Mouse (Mus musculus) lung, adult 2 months (tissue): ENCODE measurements at regions not wholly inside any gene's neighbourhood (a gene's known extent, or its start where the extent isn't known, plus 50 kb on each side); places are given as distances from the start of the nearest gene placed in this dataset.

Experiments used
- DNase-seq: peaks from one replicate; pipeline ENCODE4 v3.0.0; 2022
- H3K4me1 ChIP-seq: fragments of 200-500 bp; 2 replicates; pipeline ENCODE4 v1.6.1; 2011; ENCODE audit warnings: low read length; ENCODE audit not compliant: control insufficient read depth, insufficient read depth
- H3K4me3 ChIP-seq: fragments of 200-500 bp; replicated peaks from 2 replicates; pipeline ENCODE3; 2011; ENCODE audit warnings: low read depth, mild to moderate bottlenecking, control low read depth, low read length; ENCODE audit errors: extremely low read depth
- CTCF ChIP-seq: fragments of 200-500 bp; IDR thresholded peaks from 2 replicates; pipeline ENCODE4 v1.5.1; 2011; ENCODE audit warnings: mild to moderate bottlenecking, low read length, control low read depth; ENCODE audit not compliant: insufficient read depth
- POLR2A ChIP-seq: fragments of 200-500 bp; IDR thresholded peaks from 2 replicates; pipeline ENCODE4 v1.6.1; 2011; ENCODE audit warnings: low read depth, mild to moderate bottlenecking, control low read depth, low read length, borderline replicate concordance; ENCODE audit errors: extremely low read depth
- WGBS: fragments of 180-500 bp; shearing (Covaris S2); methylation state at CpG from one replicate; pipeline ENCODE4 v1.1.7; 2018; 5-methylcytosine and 5-hydroxymethylcytosine counted together

- WGBS = 94% methylated on average over 1 of the region's 1 CpGs
- no peak for TF ChIP-seq POLR2A
- no peak for TF ChIP-seq CTCF
- DNase-seq = no peak
- H3K4me1 ChIP-seq = no peaks in the 10 kb centered on the region
- H3K4me3 ChIP-seq = no peak overlapping the region
Observed at GRCm38 (mm10) chr10:72391397-72391796, 263.2 kb upstream of the Zwint start.

GRCm38 (mm10) chr10:72393279-72394041 lies 261.2 kb upstream of the Zwint start:
- DNase-seq = no peak
- no peak for TF ChIP-seq POLR2A
- TF ChIP-seq CTCF = no peak
- 74% methylated on average over 12 of the region's 12 CpGs for WGBS
- Histone ChIP-seq H3K4me1 (no peaks in the 10 kb centered on the region), H3K4me3 (no peak overlapping the region)

- WGBS = 93% methylated on average over 1 of the region's 1 CpGs
- TF ChIP-seq CTCF (no peak), POLR2A (no peak)
Observed at GRCm38 (mm10) chr10:72394367-72394766, 260.3 kb upstream of the Zwint start.

DNA sequence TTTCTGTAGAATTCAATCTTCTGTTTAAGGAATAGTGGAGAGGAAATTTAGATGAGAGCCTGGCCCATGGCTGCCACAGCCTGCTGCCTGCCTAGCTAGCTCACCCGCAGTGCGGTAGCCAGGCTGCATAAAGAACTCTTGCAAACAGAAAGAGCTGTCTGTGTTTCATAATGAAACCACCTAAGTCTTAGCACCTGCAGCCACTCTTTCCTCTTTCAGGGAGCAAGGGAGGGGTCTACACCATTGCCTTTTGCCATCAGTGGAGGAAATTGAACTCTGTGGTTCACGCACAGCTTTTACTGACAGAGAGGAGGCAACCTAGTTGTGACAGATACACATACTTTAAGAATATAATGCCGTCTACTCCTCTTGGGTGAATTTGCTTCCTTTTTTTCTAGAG lies 251.4 kb upstream of the Zwint start:
- WGBS = 66% methylated on average over 4 of the region's 4 CpGs
- no peaks in the 10 kb centered on the region for H3K4me1 ChIP-seq
- TF ChIP-seq POLR2A (no peak), CTCF (no peak)
- DNase-seq = no peak
- H3K4me3 ChIP-seq = no peak overlapping the region

More at GRCm38 (mm10) chr10:72394367-72394766, 260.3 kb upstream of the Zwint start:
- no peak overlapping the region for H3K4me3 ChIP-seq
- DNase-seq = no peak
- no peaks in the 10 kb centered on the region for H3K4me1 ChIP-seq

GRCm38 (mm10) chr10:72410305-72410704 lies 244.3 kb upstream of the Zwint start:
- no peak overlapping the region for H3K4me3 ChIP-seq
- TF ChIP-seq CTCF = no peak
- TF ChIP-seq POLR2A = no peak
- WGBS = 47% methylated on average over 3 of the region's 3 CpGs
- no peak for DNase-seq
- H3K4me1 ChIP-seq = no peaks in the 10 kb centered on the region

GRCm38 (mm10) chr10:72411670-72412069 lies 243.0 kb upstream of the Zwint start:
- 69% methylated on average over 6 of the region's 6 CpGs for WGBS
- TF ChIP-seq POLR2A = no peak
- TF ChIP-seq CTCF = no peak
- Histone ChIP-seq H3K4me3 (no peak overlapping the region), H3K4me1 (no peaks in the 10 kb centered on the region)
- DNase-seq = no peak

GRCm38 (mm10) chr10:72454629-72455028 lies 200.0 kb upstream of the Zwint start:
- DNase-seq = no peak
- TF ChIP-seq POLR2A (no peak), CTCF (no peak)
- 75% methylated on average over 4 of the region's 4 CpGs for WGBS
- Histone ChIP-seq H3K4me1 (no peaks in the 10 kb centered on the region), H3K4me3 (no peak overlapping the region)

DNA sequence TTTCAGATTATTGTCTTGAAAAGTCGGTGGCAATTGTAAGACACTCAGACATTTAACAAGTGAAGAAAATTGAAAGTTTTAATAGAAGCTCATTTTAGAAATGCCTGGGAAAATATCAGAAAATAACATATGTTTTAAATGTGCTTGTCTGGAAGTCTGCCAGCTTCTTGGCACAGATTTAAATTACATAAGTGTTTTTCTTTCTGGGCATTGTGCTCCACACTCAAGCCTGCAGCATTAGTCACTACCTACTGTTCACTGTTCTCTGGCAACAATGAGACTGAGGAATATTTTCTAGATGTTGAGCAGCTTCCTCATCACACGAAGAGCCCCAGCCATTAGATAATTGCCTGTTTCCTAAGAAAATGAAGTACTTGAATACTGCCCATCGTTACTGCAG lies 170.3 kb upstream of the Zwint start:
- H3K4me1 ChIP-seq = no peaks in the 10 kb centered on the region
- no peak for TF ChIP-seq POLR2A
- no peak for TF ChIP-seq CTCF
- 38% methylated on average over 3 of the region's 3 CpGs for WGBS
- DNase-seq = no peak
- H3K4me3 ChIP-seq = no peak overlapping the region

GRCm38 (mm10) chr10:72532431-72532830 lies 122.2 kb upstream of the Zwint start:
- no peaks in the 10 kb centered on the region for H3K4me1 ChIP-seq
- H3K4me3 ChIP-seq = no peak overlapping the region
- no peak for DNase-seq
- 12% methylated on average over 3 of the region's 3 CpGs for WGBS
- TF ChIP-seq CTCF (no peak), POLR2A (no peak)

- WGBS = 93% methylated on average over 3 of the region's 3 CpGs
- H3K4me1 ChIP-seq = no peaks in the 10 kb centered on the region
- H3K4me3 ChIP-seq = no peak overlapping the region
- no peak for TF ChIP-seq CTCF
- no peak for TF ChIP-seq POLR2A
- DNase-seq = no peak
Observed at GRCm38 (mm10) chr10:72533427-72533826, 121.2 kb upstream of the Zwint start.

DNA sequence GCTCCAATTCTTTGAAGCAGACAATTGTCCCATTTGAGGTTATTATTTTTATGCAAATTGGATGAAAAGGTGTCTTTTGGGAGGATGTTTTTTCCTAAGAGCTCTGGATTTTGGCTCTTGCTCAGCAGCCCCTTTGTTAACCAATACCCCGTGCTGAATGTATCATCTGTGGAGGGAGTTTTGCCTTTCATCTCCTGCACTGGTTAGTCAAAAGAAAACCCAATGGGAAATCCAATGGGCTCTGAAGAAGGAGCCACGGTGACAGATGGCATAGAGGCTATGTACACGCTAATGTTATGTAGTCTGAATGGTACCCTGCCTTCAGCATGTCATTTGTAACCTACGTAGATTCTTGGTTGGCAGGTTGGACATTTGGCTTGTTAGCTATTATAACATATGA lies 120.8 kb upstream of the Zwint start:
- TF ChIP-seq CTCF (no peak), POLR2A (no peak)
- no peaks in the 10 kb centered on the region for H3K4me1 ChIP-seq
- WGBS = 88% methylated on average over 4 of the region's 4 CpGs
- no peak overlapping the region for H3K4me3 ChIP-seq
- DNase-seq = no peak
